Mouse (Mus musculus) midbrain, embryonic 10.5 days (tissue): ENCODE measurements around the gene Pros1. TPM values are rescaled to one million over a fixed set of nuclear protein-coding genes. Genes with fewer than 3 reads are reported as not detected.

Experiments
- DNase-seq: peaks from one replicate; pipeline ENCODE4 v3.0.0-alpha.2; 2017; ENCODE audit warnings: low spot score
- H3K27ac ChIP-seq: fragments of 300-500 bp; sonication (generic); replicated peaks from 2 replicates; pipeline ENCODE4 v1.5.1; 2016; ENCODE audit warnings: mild to moderate bottlenecking
- H3K27me3 ChIP-seq: fragments of 300-500 bp; sonication (generic); 2 replicates; pipeline ENCODE4 v1.6.1; 2016; ENCODE audit warnings: low read depth, mild to moderate bottlenecking; ENCODE audit not compliant: poor library complexity, severe bottlenecking
- H3K36me3 ChIP-seq: fragments of 300-500 bp; sonication (generic); 2 replicates; pipeline ENCODE4 v1.6.1; 2016; ENCODE audit warnings: mild to moderate bottlenecking, moderate library complexity
- H3K4me1 ChIP-seq: fragments of 300-500 bp; sonication (generic); 2 replicates; pipeline ENCODE4 v1.6.1; 2016
- H3K4me3 ChIP-seq: fragments of 300-500 bp; sonication (generic); 2 replicates; pipeline ENCODE4 v1.5.1; 2016; ENCODE audit warnings: mild to moderate bottlenecking, moderate library complexity
- H3K9me3 ChIP-seq: fragments of 300-500 bp; sonication (generic); replicated peaks from 2 replicates; pipeline ENCODE4 v1.6.1; 2016; ENCODE audit warnings: mild to moderate bottlenecking
- whole genome bisulfite sequencing: fragments of 180-500 bp; shearing (Covaris S2); methylation state at CpG from one replicate; pipeline ENCODE4 v1.1.7; 2016; 5-methylcytosine and 5-hydroxymethylcytosine counted together
- microRNA-seq: library from miRNA; unstranded; fragments of <30 nt; microRNA quantifications from one replicate; pipeline ENCODE4, GENCODE M21; 2017
- polyA plus RNA-seq: library from polyadenylated mRNA; unstranded; fragments of >200 nt; fragmentation: Nextera tagmentation; extraction: Ambion mirVana; gene quantifications from 2 replicates; pipeline ENCODE4 v1.2.1, GENCODE M21; 2016

Pros1 gene
- polyA plus RNA-seq, 1 experiment from 2014 or later: 19.2 TPM

DNA sequence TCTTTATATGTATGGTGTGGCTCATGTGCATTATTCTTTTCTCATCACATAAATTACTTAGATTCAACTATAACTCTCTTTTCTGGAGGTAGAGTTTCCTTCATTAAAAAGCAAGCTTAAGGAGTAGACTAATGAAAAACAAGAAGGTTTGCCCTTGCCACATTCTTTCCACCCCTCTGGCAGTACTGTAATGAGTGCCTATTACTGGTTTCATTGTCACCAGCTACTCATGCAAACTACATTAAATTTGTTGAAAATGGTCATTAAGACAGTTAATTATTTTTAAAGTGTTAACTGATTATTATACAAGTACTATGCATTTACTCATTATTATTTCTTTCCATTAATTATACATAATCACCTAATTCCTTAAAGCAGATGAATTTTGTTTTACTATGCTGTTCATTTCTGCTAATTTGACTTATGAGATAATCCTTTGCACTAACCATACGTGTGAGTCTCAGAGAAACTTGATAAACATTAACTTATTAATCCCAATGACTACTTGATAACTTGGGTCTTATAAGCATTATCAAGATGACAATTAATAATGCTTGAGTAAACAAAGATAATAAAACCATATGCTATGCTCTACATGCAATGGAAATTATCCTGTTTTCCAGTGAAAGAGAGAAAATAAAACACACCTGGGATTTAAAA, 117.7 kb downstream of the Pros1 start:
- Histone ChIP-seq H3K27ac (no peak overlapping the region), H3K9me3 (no peaks in the 10 kb centered on the region), H3K36me3 (no peaks in the 10 kb centered on the region), H3K27me3 (no peaks in the 10 kb centered on the region), H3K4me3 (no peak overlapping the region), H3K4me1 (no peaks in the 10 kb centered on the region)
- WGBS: 81% methylated on average over 1 of the region's 1 CpGs
- DNase-seq: no peak

DNA sequence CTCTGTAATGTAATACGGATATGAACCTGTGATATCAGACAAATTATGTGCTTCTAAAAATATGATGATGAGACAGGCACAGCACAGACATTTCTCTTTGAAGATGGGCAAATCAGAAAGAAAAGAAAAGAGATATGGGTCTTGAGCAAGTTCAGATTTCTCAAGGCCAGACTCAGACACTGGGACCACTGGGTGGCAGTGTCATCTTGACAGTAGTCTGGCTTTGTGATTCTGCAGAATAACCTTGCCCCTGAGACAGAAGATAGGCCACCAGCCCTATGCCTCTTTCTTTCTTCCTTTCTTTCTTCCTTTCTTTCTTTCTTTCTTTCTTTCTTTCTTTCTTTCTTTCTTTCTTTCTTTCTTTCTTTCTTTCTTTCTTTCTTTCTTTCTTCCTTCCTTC, 120.8 kb downstream of the Pros1 start:
- Histone ChIP-seq H3K27me3 (no peaks in the 10 kb centered on the region), H3K4me3 (no peak overlapping the region), H3K4me1 (no peaks in the 10 kb centered on the region), H3K36me3 (no peaks in the 10 kb centered on the region), H3K27ac (no peak overlapping the region), H3K9me3 (no peaks in the 10 kb centered on the region)
- WGBS: 92% methylated on average over 1 of the region's 1 CpGs
- no peak for DNase-seq

Small RNA genes within 50 kb of the gene (microRNA-seq; reads per million reads assigned to microRNA genes)
- gene Gm25986: not detected

Other genes starting within 250 kb of the Pros1 start
- 7.8 and 11.3 TPM in 2 replicates for gene Nsun3, start 67.5 kb upstream of the Pros1 start, polyA plus RNA-seq
- gene Stx19, start 39.6 kb upstream of the Pros1 start, polyA plus RNA-seq: 0.30 and 0.36 TPM in 2 replicates
- gene Arl13b, start 7.3 kb upstream of the Pros1 start, polyA plus RNA-seq: 16.0 and 17.0 TPM in 2 replicates